Mouse (Mus musculus) kidney, adult 8-10 months (tissue): ENCODE measurements around the gene Herc6.
A peak's percentile ranks its signal among the peaks of the same experiment; 100 is the strongest.

Experiments
- DNase-seq, 2 experiments: peaks; one replicate each; pipeline ENCODE4 v3.0.0; 2022

Gene Herc6

DNA sequence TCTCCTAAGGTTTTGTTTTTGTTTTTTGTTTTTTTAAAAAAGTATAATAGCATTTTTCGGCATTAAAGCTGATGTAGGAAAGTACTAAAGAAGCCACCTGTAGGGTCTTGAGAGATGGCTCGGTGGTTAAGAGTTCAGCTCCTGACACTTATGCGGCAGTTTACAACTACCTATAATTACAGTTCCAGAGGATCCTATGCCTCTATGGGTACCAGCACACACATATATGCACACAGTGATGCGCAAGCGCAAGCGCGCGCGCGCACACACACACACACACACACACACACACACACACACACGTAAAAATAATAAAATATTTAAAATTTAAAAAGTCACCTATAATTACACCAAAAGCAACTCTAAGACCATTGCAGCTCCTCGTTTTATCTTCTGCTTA lies 795 bp downstream of the Herc6 start:
- no peak for DNase-seq

- no peak for DNase-seq
Observed at GRCm38 (mm10) chr6:57582356-57582755, 1.6 kb downstream of the Herc6 start.

DNA sequence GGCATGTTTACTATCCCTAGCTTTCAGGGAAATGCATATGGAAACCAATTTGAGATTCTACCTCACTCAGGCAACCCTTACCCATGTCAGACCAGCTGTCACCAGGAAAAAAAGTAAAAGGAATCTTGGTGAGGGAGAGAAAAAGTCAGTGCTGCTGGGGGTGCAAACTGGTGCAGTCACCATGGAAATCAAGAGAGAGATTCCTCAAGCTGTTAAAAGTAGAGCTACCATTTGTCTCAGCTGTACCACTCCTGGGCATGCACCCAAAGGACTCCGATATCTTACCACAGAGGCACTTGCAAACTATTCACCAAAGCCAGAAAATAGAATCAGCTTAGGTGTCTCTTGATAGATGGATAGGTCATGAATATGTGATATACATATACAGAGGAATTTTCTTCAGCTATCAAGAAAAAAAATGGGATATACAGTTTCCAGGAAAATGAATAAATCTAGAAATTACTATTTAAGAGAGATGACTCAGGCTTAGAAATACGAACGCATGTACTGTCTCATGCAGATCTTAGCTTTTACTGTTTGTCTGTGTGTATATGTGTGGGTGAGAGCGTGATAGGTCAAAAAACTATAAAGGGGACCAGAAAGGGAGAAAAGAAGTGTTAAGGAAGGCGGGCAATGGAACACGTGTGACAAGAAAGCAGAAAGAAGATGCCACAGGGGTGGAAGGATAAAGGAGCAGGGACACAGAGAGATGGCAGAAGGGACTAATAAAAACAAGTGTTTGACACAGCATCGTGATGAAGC lies 24.9 kb downstream of the Herc6 start:
- no peak for DNase-seq

DNA sequence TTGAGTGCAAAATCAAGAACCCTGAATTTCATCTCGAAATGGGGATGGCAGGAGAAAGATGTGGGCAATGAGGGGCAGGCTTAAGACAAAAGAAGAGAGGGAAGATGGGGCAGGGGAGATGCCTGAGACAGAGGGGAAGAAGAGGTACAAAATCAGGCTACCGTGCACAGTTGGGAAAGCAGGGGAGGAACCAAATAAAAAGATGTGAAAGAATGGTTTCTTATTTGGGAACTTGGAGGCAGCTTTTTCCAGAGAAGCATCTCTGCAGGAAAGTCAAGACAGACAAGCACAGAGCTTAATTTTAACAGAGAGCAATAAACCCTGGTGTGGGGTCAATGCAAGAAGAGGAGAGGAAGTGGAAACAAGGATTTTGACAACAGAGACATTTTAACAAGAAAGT lies 27.2 kb downstream of the Herc6 start:
- no peak for DNase-seq

DNA sequence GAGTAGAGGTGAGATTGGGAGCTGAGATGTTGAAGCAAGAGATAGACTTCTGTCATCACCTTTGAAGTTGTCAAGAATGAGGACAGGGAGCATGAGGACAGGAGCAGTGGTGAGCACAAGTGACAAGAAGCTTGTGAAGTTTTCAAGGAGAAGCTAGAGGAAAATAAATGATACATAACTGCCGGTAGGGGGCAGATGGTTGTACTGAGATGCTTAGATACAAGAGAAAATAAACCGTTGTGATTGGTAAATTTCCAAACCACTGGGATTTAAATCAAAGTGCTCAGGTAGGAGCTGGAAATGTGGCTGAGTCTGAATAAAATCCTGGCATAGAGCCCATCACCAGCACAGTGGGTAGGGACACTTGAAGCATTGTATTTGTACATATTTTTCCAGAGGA lies 28.8 kb downstream of the Herc6 start:
- peak in 1 of 2 experiments; percentile 3 for DNase-seq

DNA sequence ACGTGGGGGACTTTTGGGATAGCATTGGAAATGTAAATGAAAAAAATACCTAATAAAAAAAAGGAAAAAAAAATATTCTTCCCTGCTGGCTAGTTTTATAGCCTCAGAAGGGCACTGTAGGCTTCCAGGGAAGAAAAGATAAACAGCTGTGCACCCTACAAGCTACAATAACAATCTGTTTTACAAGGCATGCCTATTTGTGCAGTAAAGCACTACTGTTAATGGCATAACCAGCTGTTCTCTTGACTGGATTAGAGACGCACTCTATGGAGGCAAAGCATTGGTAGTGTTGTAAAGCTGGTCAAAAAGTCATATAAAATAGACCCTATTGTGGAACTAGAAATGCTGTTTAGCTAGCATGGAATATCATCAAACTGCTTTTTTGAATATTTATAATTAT lies 35.0 kb downstream of the Herc6 start:
- DNase-seq = no peak

GRCm38 (mm10) chr6:57639531-57639930 lies 58.7 kb downstream of the Herc6 start:
- DNase-seq = no peak

- DNase-seq = peak; percentile 27 to 32
Observed at GRCm38 (mm10) chr6:57641789-57642188, 61.0 kb downstream of the Herc6 start.

- DNase-seq = no peak
Observed at GRCm38 (mm10) chr6:57647256-57647655, 66.5 kb downstream of the Herc6 start.

DNA sequence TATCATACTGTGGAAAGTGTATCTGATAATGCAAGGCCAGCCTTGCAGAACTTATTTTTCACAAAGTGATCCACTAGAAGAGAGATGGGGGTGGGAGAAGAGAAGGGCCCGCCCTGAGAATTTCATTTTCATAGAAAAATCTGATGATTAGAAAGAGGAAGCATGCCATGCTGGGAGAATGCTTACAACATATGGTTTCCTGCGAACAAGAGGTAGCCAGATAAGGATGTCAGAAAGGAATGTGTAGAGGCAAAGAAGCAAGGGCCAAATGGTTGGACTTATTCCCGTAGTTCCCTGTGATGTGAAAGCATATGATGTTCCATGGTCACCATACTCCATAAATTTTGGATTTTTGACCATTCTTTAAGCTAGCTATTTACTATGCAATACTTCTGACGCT lies 80.5 kb downstream of the Herc6 start:
- no peak for DNase-seq

- no peak for DNase-seq
Observed at GRCm38 (mm10) chr6:57684156-57684555, 103.4 kb downstream of the Herc6 start.

DNA sequence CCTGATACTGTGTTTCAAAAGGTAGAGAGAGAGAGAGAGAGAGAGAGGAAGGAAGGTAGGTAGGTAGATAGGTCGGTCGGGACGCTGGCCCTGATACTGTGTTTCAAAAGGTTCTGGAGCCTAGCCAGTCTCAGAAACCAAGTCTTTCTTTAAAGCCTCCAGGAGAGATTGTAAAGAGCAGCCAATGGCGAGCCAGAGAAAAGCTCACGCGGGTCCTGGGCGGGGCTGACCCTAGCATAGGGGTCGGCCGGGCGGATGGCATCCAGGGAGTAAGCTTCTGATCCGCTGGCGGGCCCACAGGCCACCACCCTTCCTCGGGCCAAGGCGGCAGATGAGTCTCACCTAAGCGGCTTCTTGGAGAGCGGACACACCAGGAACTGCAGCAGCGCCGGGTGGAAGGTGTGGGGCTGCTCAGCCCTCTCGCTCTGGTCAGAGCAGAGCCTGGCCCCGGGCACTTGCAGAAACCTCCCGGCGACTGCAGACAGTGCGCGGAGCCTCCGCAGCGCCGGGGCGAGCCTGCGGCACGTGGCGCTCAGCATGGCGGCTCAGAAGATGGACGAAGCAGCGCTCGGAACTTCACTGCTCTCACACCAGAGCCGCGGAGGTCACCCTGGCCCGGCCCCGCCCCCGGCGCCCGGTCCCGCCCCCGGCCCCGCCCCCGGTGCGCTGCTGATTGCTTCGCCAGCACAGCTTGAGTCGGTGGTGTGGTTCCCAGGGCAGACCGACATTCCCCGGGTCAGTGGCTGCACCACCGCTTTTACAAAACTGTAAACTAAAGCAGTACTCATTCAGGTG lies 110.9 kb downstream of the Herc6 start, which contains the start of gene Pyurf:
Pyurf (minus strand) TSS at position 612 of the 795 bp plus-strand sequence.
- DNase-seq = peak; percentile 92 to 93

GRCm38 (mm10) chr6:57693116-57693515 lies 112.3 kb downstream of the Herc6 start:
- DNase-seq = no peak

GRCm38 (mm10) chr6:57701686-57702085 lies 120.9 kb downstream of the Herc6 start:
- no peak for DNase-seq

DNA sequence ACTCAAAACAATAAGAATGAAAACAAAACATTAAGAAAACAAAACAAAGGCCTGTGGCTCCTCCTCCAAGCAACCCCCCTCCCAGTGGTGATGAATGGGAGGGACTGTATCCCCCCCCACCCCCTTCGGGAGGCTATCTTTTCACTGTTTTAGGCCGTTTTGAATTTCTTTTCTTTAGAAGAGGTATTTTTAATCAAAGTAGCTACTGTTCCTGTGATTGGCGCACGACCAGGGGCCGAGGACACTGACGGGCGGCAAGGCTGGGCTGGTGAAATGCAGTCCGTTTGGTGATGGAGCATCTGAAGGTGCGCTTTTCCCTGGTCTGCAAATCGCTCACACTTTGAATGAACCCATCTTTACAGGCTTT lies 121.6 kb downstream of the Herc6 start, which contains the start of gene Lancl2:
Lancl2 (plus strand) TSS at position 165 of the 367 bp plus-strand sequence.
- peak in 1 of 2 experiments; percentile 34 for DNase-seq

DNA sequence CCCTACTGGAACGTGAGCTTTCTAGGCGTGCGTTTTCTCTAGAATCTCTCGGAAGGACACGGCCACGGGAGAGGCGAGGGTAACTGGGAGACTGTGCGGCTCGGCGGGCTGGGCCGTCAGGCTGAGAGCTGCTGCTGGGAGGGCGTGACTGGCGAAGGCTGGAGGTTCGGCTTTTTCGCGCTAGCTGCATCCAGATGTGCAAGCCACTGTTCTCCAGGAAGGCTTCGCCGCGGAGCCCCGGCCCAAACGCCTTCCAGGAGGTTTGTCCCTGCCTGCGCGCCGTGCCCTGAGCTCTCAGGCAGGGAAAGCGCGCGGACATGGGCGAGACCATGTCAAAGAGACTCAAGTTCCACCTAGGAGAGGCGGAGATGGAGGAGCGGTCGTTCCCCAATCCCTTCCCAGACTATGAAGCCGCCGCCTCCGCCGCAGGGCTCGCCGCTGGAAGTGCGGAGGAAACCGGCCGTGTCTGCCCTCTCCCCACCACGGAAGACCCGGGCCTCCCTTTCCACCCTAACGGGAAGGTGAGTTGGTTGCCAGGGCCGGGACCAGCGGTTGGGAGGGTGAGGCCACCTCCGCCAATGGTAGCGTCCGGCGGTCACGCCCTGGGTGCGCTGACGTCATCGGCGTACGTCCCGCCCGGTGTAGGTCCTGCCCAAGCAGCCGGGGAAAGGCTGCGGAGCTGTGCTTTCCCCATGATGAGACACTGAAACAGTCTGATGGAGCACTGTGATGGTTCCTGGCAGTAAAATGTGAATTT lies 122.1 kb downstream of the Herc6 start:
- DNase-seq = peak; percentile 96 to 97

- no peak for DNase-seq
Observed at GRCm38 (mm10) chr6:57703703-57704102, 122.9 kb downstream of the Herc6 start.

DNA sequence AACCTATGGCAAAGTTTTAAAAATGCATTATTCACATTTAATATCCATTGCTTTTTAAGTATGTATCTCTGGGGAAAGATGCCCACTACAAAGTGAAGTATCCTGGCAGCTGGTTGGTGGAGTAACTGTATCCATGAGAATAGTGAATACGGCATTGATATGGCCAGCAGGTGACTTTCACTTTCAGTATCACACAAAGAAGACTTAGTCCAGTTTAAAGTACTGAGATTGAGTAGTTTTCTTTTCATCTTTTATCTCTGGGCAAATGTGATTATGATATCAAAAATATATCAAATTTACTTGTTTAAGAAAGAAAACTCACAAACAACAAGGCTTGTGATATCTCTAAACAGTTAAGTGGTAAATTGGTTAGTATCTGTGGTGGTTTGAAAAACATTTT lies 125.9 kb downstream of the Herc6 start:
- no peak for DNase-seq

DNA sequence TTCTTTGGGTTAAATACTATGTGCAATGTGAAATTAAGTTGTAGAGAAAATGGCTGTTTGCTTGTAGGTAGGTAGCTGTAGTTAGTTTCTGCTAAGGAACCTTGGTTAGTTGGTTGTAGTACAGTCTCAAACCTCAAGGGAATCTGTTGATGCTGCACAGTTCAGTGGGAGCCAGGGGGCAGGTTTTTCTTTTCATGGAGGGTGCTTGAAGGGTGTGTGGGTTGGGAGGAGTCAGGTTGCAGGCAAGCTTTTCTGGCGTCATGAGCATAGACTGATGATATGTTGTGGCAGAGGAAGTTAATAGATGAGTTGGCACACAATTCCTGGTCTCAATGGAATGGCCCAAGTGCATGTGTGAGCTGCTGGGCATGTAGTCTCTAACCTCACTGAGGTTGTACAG lies 130.9 kb downstream of the Herc6 start:
- no peak for DNase-seq
